8 mouse cellular contexts compared by ENCODE assay signal in the genomic region with DNA sequence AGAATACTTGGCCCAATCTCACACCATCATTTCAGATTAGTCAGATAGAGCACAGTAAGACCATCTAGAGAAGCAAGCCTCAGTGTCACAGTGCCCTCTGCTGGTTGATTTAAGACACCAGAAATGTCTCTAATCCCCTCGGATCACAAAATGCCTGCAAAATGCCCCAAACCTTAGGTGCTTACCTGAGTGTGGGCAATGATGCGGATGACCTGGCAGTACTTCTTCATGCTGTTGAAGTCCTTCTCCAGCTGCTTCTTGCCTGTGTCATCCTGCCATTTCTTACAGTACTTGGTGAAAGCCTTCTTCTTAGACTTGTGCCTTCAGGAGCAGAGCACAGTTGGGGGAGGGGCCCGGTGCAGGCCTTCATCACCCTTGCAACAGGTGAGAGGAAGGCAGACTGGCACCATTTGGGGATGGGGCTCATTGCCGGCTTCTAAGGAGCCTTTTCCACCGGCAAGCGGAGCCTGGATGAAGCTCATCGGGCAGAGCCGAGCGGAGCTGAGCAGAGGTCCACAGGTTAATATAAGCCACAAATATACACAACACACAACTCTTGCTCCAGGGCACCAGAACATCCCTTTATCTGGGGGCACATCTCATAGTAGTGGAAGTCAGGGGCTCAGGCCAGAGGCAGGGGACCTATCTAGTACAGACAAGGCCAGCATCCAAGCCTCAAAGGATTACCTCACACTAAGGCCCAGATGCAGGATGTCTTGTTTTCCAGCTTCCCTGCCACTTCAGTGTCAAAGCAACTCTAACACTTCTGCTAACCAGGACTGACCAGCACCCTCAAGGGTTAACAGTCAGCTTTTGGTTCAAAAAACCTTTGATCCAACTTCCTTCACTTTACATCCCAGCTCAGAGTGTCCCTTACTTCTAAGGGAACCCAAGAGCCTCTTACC. TPM values are rescaled to one million over a fixed set of nuclear protein-coding genes. Genes with fewer than 3 reads are reported as not detected.
DNase-seq lines count a peak whose midpoint lies in the region; ATAC-seq and TF ChIP-seq lines count a peak whose summit lies in the region.

No protein-coding gene starts in this region.

- intact Hi-C loops in gastrocnemius, adult 2 months (cut with DNase I), result loop anchor here (5.0 to 10.0 kb wide), 3 partner anchors 249 to 624 kb away; a partner anchor contains a TSS
- intact Hi-C loops in gastrocnemius, postnatal 14 days (cut with DNase I; ENCODE audit: low total_unique reads), result no loop called here
- intact Hi-C loops in gastrocnemius, postnatal 36 days (cut with DNase I), result no loop called here

- H3K9ac ChIP-seq in intestine, embryonic 14.5 days (ENCODE audit: low read length), result peak overlapping the region; percentile 97

- H3K36me3 ChIP-seq in E14TG2a.4 (ENCODE audit: insufficient read depth, low read length), result peaks cover 67% of the 10 kb centered on the region
- peaks cover 59% of the 10 kb centered on the region for H3K36me3 ChIP-seq in intestine, embryonic 14.5 days (ENCODE audit: control insufficient read depth, insufficient read depth, low read length)
- peaks cover 48% of the 10 kb centered on the region for H3K36me3 ChIP-seq in macrophage (ENCODE audit: inconsistent target)

- H3K27ac ChIP-seq in gastrocnemius, adult 2 months, result peak overlapping the region; percentile 38; the same call in 1 of the 2 replicates
- H3K27ac ChIP-seq in intestine, embryonic 14.5 days (ENCODE audit: low read depth), result no peak overlapping the region
- peak overlapping the region; percentile 92; the same call in 1 of the 2 replicates for H3K27ac ChIP-seq in macrophage

- peak; percentile 66 for TF ChIP-seq CTCF in gastrocnemius, adult 2 months (IDR thresholded peaks at IDR 0.05)
- peak; percentile 51 for TF ChIP-seq CTCF in E14TG2a.4 (conservative IDR thresholded peaks at IDR 0.05; ENCODE audit: low read length)

- H3K4me2 ChIP-seq in intestine, embryonic 14.5 days (ENCODE audit: low read length), result peak overlapping the region; percentile 87

- H3K79me2 ChIP-seq in macrophage (ENCODE audit: inconsistent target), result peaks cover 43% of the 10 kb centered on the region

- peaks cover 37% of the 10 kb centered on the region for H3K4me1 ChIP-seq in E14TG2a.4 (replicated peaks; ENCODE audit: low read depth, low read length)
- peaks cover 9% of the 10 kb centered on the region; the same call in 1 of the 2 replicates for H3K4me1 ChIP-seq in intestine, embryonic 14.5 days (replicated peaks; ENCODE audit: control insufficient read depth, insufficient read depth, low read length)

- DNase-seq in gastrocnemius, adult 2 months, result no peak
- no peak for DNase-seq in gastrocnemius, postnatal 14 days
- DNase-seq in embryo, embryonic 9.5 days (ENCODE audit: extremely low spot score), result peak; percentile 47
- no peak for DNase-seq in intestine, embryonic 14.5 days (ENCODE audit: low spot score)
- peak; percentile 59 for DNase-seq in thymus, postnatal 4 days
- no peak for DNase-seq in gastrocnemius, postnatal 36 days

- no peaks in the 10 kb centered on the region for H3K27me3 ChIP-seq in E14TG2a.4 (ENCODE audit: insufficient read depth, low read length)
- no peaks in the 10 kb centered on the region for H3K27me3 ChIP-seq in intestine, embryonic 14.5 days (replicated peaks; ENCODE audit: control insufficient read depth, insufficient read depth, low read length)

- WGBS in intestine, embryonic 14.5 days, result 62% methylated on average over 9 of the region's 9 CpGs
- WGBS in macrophage (ENCODE audit: missing documents), result 61% methylated on average over 8 of the region's 9 CpGs

- no peaks in the 10 kb centered on the region for H3K9me3 ChIP-seq in E14TG2a.4 (ENCODE audit: low read length)
- no peaks in the 10 kb centered on the region for H3K9me3 ChIP-seq in intestine, embryonic 14.5 days (ENCODE audit: control insufficient read depth, low read length)

- peak overlapping the region; percentile 85 for H3K4me3 ChIP-seq in gastrocnemius, adult 2 months
- H3K4me3 ChIP-seq in E14TG2a.4 (replicated peaks; ENCODE audit: low read length) (peak overlapping the region; percentile 97), macrophage (ENCODE audit: inconsistent target) (peak overlapping the region; percentile 99)
- peak overlapping the region; percentile 95 for H3K4me3 ChIP-seq in intestine, embryonic 14.5 days (ENCODE audit: low read depth, low read length)

- no peak for ATAC-seq in intestine, embryonic 14.5 days (replicated peaks; ENCODE audit: low FRiP score, low TSS enrichment, low read depth)

RNA-seq across cellular contexts. Expression of a gene that starts 10.2 kb away (rescaled TPM):
- total RNA-seq in gastrocnemius, adult 2 months (2021), result 10 to 100 TPM; 46.1 to 46.4 TPM
- total RNA-seq in gastrocnemius, postnatal 14 days (2021), result 10 to 100 TPM; 16.6 to 20.1 TPM
- polyA plus RNA-seq in intestine, embryonic 14.5 days (2014; fragmentation: Nextera tagmentation; extraction: Ambion mirVana), result 20.7 and 24.3 TPM in 2 replicates
- total RNA-seq in macrophage (2018; cell fraction: chromatin; rRNA removed), result 100 to 1,000 TPM in 11 of 26 experiments, 10 to 100 TPM in 14, 1 to 10 TPM in 1; 8.5 to 192 (median 76.8) TPM
- total RNA-seq in macrophage (2018; cell fraction: cytosol; rRNA removed), result 100 to 1,000 TPM; 185 to 377 (median 258) TPM
- 100 to 1,000 TPM in 19 of 26 experiments, 10 to 100 TPM in 7; 29.5 to 228 (median 114) TPM for total RNA-seq in macrophage (2018; cell fraction: nucleus; rRNA removed)
- 139 to 428 TPM (median 314 TPM) in 3 replicates for polyA plus RNA-seq in macrophage (2018)
- 10 to 100 TPM; 36.2 to 42.2 TPM for total RNA-seq in gastrocnemius, postnatal 36 days (2021)

RNA-seq across cellular contexts. Expression of a gene that starts 10.7 kb away (rescaled TPM):
- total RNA-seq in gastrocnemius, adult 2 months (2021), result 10 to 100 TPM; 38.6 to 51.4 TPM
- total RNA-seq in gastrocnemius, postnatal 14 days (2021), result 100 to 1,000 TPM; 129 to 167 TPM
- polyA plus RNA-seq in intestine, embryonic 14.5 days (2014; fragmentation: Nextera tagmentation; extraction: Ambion mirVana), result 1,482 and 1,532 TPM in 2 replicates
- 100 to 1,000 TPM in 24 of 26 experiments, 10 to 100 TPM in 2; 70.8 to 495 (median 240) TPM for total RNA-seq in macrophage (2018; cell fraction: chromatin; rRNA removed)
- total RNA-seq in macrophage (2018; cell fraction: cytosol; rRNA removed), result 100 to 1,000 TPM; 413 to 862 (median 571) TPM
- total RNA-seq in macrophage (2018; cell fraction: nucleus; rRNA removed), result 100 to 1,000 TPM; 139 to 883 (median 221) TPM
- polyA plus RNA-seq in macrophage (2018), result 633 to 940 TPM (median 770 TPM) in 3 replicates
- 10 to 100 TPM; 43.5 to 51.8 TPM for total RNA-seq in gastrocnemius, postnatal 36 days (2021)

RNA-seq across cellular contexts. Expression of a gene that starts 52.0 kb away (rescaled TPM):
- 10 to 100 TPM; 13.0 to 16.1 TPM for total RNA-seq in gastrocnemius, adult 2 months (2021)
- 10 to 100 TPM; 13.1 to 15.1 TPM for total RNA-seq in gastrocnemius, postnatal 14 days (2021)
- 36.1 and 37.5 TPM in 2 replicates for polyA plus RNA-seq in intestine, embryonic 14.5 days (2014; fragmentation: Nextera tagmentation; extraction: Ambion mirVana)
- total RNA-seq in macrophage (2018; cell fraction: chromatin; rRNA removed), result 10 to 100 TPM in 21 of 26 experiments, 1 to 10 TPM in 5; 4.6 to 61.0 (median 34.9) TPM
- 10 to 100 TPM in 12 of 26 experiments, 1 to 10 TPM in 14; 1.2 to 15.4 (median 9.5) TPM for total RNA-seq in macrophage (2018; cell fraction: cytosol; rRNA removed)
- 10 to 100 TPM in 18 of 26 experiments, 1 to 10 TPM in 8; 4.1 to 64.7 (median 23.5) TPM for total RNA-seq in macrophage (2018; cell fraction: nucleus; rRNA removed)
- 10.5 to 14.4 TPM (median 12.8 TPM) in 3 replicates for polyA plus RNA-seq in macrophage (2018)
- total RNA-seq in gastrocnemius, postnatal 36 days (2021), result 10 to 100 TPM; 11.9 to 16.4 TPM

Comparison
In these comparisons a context has a peak if more than half of its experiments do, and no peak if none do; other contexts are left out.
1. DNase-seq: peak in embryo, embryonic 9.5 days (single experiment) and thymus, postnatal 4 days (single experiment); none in gastrocnemius, adult 2 months (single experiment), gastrocnemius, postnatal 14 days (single experiment), intestine, embryonic 14.5 days (single experiment) and gastrocnemius, postnatal 36 days (0 of 2).
2. Peak in every context shown above with its lines, with median percentiles within 50 percentile points of each other: H3K4me3 ChIP-seq.